Mouse (Mus musculus) liver, adult 2 months (tissue): ENCODE results near the gene Med18.

ENCODE experiments used
- CTCF ChIP-seq: fragments of 200-500 bp; IDR thresholded peaks from 2 replicates; pipeline ENCODE4 v1.5.1; 2011; ENCODE audit warnings: low read depth, low read length, control low read depth
- POLR2A ChIP-seq: fragments of 200-500 bp; IDR thresholded peaks from 2 replicates; pipeline ENCODE4 v1.6.1; 2011; ENCODE audit warnings: low read length, control low read depth; ENCODE audit not compliant: insufficient read depth; ENCODE audit errors: extremely low read depth

DNA sequence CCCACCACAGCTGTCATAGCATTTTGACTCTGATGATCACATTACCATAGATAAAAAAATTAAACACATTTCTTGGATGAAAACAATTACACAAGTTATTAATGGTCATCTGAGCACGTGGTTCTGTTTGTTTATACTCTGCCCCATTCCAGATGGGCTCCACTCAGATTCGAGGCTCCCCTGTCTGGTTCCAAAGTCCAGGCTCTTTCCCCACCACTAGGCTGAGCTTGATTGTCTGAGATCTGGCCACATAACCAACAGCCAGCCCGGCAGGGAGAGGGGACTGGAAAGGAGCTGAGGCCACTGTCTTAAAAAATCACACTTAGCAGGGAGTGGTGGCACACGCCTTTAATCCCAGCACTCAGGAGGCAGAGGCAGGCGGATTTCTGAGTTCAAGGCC, 21.1 kb upstream of the Med18 start:
- TF ChIP-seq CTCF (no peak), POLR2A (no peak)
